Mouse (Mus musculus) T-cell, adult 66 days (primary cell): ENCODE measurements around the gene Uap1l1. TPM values are rescaled to one million over a fixed set of nuclear protein-coding genes. Genes with fewer than 3 reads are reported as not detected.

ENCODE experiments used
- total RNA-seq, 2 experiments: library from RNA; stranded (reverse); gene quantifications; 3 replicates in 1 of 2; 4 replicates in 1 of 2; pipeline ENCODE4 v1.2.4; 2023

Uap1l1 gene
- total RNA-seq: 10 to 100 TPM in 1 of 2 experiments, 1 to 10 TPM in 1; 8.9 to 12.4 TPM

DNA sequence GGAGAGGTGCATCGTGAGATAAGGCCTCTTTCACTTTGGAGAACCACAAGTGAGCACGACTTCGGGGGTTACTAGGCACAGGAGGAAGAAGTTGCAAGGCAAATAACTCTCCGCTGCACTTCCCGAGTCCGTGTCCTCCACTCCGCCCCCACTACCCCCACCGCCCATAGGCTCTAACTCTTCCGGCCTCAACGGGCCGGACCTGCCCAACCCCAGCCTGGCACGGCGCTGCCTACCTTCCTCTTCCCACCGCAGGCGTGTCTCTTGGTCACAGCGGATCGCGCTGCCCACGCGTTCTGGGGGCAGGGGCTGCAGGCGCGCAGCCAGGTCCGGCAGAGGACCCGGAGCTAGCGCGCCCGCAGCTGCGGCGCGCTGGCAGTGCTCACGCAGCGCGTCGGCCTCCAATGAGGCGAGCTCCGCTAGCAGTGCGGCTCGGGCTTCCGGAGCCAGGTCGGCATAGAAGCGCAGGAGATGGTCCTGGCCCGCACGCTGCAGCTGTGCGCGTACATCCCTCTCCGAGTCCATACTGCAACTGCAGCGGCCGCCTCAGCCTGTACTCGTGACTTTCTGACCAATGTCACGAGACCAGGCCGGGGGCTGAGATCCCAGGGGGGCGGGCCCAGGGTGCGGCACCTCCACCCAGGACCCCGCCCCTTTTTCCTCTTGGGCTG is at the start of gene Uap1l1:
TSS of gene Uap1l1 (minus strand) at position 592 of the 671 bp plus-strand sequence.

GRCm38 (mm10) chr2:25399051-25399450 is 33.6 kb upstream of the Uap1l1 start, which contains the start of gene Npdc1:
Gene Npdc1, plus strand, starts transcription at chr2:25399351.

GRCm38 (mm10) chr2:25395721-25396596 is 30.5 kb upstream of the Uap1l1 start, which contains the start of gene Entpd2:
Gene Entpd2, plus strand, starts transcription at chr2:25395874.

GRCm38 (mm10) chr2:25371764-25372643 is 6.5 kb upstream of the Uap1l1 start, which contains the start of gene Sapcd2:
Gene Sapcd2, plus strand, starts transcription at chr2:25372321.

DNA sequence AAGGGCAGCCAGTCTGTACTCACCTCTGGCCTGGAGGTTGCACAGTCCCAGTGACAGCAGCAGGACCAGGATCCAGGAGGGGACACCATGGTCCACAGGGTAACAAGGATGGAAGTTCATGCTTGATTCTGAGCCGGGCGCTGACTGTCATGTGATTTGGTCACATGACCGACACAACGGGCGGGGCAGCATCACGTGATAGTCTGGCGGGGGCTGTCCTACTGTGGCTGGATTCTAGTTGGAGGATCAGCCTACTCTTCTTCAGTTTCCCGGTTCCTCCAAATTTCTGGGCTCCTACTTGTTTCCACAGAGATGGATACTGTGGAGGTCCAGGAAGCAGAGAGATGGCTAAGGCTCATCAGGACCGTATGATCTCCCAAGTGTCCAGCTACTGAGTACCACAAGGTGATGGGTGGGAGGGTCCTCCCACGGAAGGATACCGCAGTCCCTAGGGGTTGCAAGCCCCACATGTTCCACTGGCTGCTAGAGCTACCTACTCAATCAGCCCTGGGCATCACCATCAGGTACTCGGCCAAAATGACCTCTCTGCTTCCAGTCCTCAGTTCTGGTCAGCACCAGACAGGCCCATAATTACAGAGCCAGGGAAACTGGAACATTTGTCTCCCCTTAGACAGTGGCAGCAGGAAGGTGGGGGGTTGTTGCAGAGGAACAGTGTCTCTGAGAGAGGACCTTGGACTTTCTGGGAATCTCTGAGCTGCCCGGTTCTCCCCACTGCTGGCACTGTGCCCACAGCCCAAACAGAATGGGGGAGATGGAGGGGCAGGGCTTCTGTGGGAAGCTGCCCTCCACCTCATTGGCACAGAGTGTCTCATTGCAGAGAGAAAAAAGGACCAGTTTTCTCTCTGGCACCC is 9.0 kb downstream of the Uap1l1 start, which contains the start of gene Dpp7:
TSS of gene Dpp7 (minus strand) at position 152 of the 872 bp plus-strand sequence.

GRCm38 (mm10) chr2:25332286-25333160 is 33.0 kb downstream of the Uap1l1 start, which contains the start of gene Man1b1:
Gene Man1b1, plus strand, starts transcription at chr2:25332338.

DNA sequence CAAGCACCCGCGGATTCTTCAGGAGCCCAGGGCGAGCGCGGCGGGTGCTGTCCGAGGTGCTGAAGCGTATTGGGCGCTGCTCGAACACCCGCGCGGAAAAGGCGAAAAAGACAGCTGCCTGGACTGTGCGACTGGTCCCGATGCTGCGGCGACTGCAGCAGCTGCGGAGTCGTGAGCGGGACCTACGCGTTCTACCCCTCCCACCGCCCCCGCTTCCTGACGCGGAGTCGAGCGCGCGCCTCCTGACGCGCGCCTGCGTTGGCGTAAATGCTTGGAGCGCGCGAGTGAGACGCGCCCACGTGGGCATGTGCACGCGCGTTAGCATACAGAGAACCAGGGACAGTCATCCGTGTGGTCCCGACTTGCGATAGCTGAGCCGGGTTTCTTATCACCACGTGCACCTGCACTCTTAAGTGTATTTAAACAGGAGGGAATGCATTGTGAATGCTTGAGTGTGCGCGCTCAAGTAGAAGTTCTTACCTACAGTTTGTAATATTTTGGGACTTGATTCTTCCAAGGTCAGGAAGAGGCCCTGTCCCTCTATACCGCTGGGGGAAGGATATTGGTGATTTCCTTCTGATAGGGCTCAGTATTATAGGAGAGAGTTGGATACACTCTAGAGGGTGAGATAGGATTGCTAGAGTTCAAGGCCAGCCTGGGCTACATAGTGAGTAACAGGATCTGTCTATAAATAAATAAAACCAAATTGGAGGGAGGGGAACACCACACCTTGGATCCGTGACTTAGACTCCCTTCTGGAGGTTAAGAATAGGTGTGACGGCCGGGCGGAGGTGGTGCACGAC is 46.3 kb downstream of the Uap1l1 start, which contains the start of gene Grin1:
TSS of gene Grin1 (minus strand) at position 217 of the 803 bp plus-strand sequence.

Other genes starting within 250 kb of the Uap1l1 start
- 1 to 10 TPM; 2.8 to 5.0 TPM for gene Nrarp, start 184.9 kb downstream of the Uap1l1 start, total RNA-seq
- 10 to 100 TPM; 35.7 to 39.1 TPM for gene Tor4a, start 168.8 kb downstream of the Uap1l1 start, total RNA-seq
- gene Nelfb, start 154.2 kb downstream of the Uap1l1 start, total RNA-seq: 10 to 100 TPM; 74.8 to 89.9 TPM
- gene Stpg3, start 151.0 kb downstream of the Uap1l1 start, total RNA-seq: under 1 TPM in 1 of 2 experiments, not detected in 1; 0.50 TPM
- not detected for gene Fam166a, start 146.9 kb downstream of the Uap1l1 start, total RNA-seq
- 100 to 1,000 TPM; 122 to 138 TPM for gene Tubb4b, start 141.0 kb downstream of the Uap1l1 start, total RNA-seq
- not detected for gene Slc34a3, start 131.3 kb downstream of the Uap1l1 start, total RNA-seq
- not detected for gene Rnf224, start 128.9 kb downstream of the Uap1l1 start, total RNA-seq
- gene Rnf208, start 123.4 kb downstream of the Uap1l1 start, total RNA-seq: 1 to 10 TPM in 1 of 2 experiments, under 1 TPM in 1; 0.82 to 1.4 TPM
- not detected for gene Cysrt1, start 123.2 kb downstream of the Uap1l1 start, total RNA-seq
- 10 to 100 TPM in 1 of 2 experiments, 1 to 10 TPM in 1; 9.0 to 11.1 TPM for gene AL732309.1, start 118.8 kb downstream of the Uap1l1 start, total RNA-seq
- gene Tmem203, start 110.2 kb downstream of the Uap1l1 start, total RNA-seq: 10 to 100 TPM; 16.7 to 17.9 TPM
- 10 to 100 TPM; 15.9 to 22.1 TPM for gene Tprn, start 103.1 kb downstream of the Uap1l1 start, total RNA-seq
- 10 to 100 TPM; 43.8 to 45.5 TPM for gene Ssna1, start 93.2 kb downstream of the Uap1l1 start, total RNA-seq
- 100 to 1,000 TPM; 108 to 110 TPM for gene Anapc2, start 93.2 kb downstream of the Uap1l1 start, total RNA-seq
- gene Tmem210, start 77.5 kb downstream of the Uap1l1 start, total RNA-seq: not detected
- gene Lrrc26, start 75.8 kb downstream of the Uap1l1 start, total RNA-seq: not detected
- gene Grin1, start 46.5 kb downstream of the Uap1l1 start, total RNA-seq: not detected
- gene Man1b1, start 33.3 kb downstream of the Uap1l1 start, total RNA-seq: 10 to 100 TPM; 46.4 to 46.6 TPM
- 10 to 100 TPM; 10.7 to 22.7 TPM for gene Dpp7, start 9.3 kb downstream of the Uap1l1 start, total RNA-seq
- 1 to 10 TPM in 1 of 2 experiments, under 1 TPM in 1; 0.39 to 2.7 TPM for gene Sapcd2, start 6.6 kb upstream of the Uap1l1 start, total RNA-seq
- not detected for gene Entpd2, start 30.2 kb upstream of the Uap1l1 start, total RNA-seq
- gene Npdc1, start 33.7 kb upstream of the Uap1l1 start, total RNA-seq: 1 to 10 TPM; 3.3 to 3.8 TPM
- gene Fut7, start 57.6 kb upstream of the Uap1l1 start, total RNA-seq: under 1 TPM; 0.39 to 0.73 TPM
- 10 to 100 TPM; 82.9 to 83.2 TPM for gene Abca2, start 63.0 kb upstream of the Uap1l1 start, total RNA-seq
- gene Clic3, start 91.2 kb upstream of the Uap1l1 start, total RNA-seq: 1 to 10 TPM in 1 of 2 experiments, not detected in 1; 1.4 TPM
- gene Paxx, start 95.4 kb upstream of the Uap1l1 start, total RNA-seq: 10 to 100 TPM; 71.5 to 79.3 TPM
- not detected for gene Ptgds, start 104.4 kb upstream of the Uap1l1 start, total RNA-seq
- gene Lcn12, start 128.2 kb upstream of the Uap1l1 start, total RNA-seq: not detected
- 10 to 100 TPM; 51.3 to 54.9 TPM for gene Fbxw5, start 135.1 kb upstream of the Uap1l1 start, total RNA-seq
- 1 to 10 TPM; 1.0 to 1.3 TPM for gene C8g, start 136.0 kb upstream of the Uap1l1 start, total RNA-seq
- 10 to 100 TPM; 45.3 to 55.1 TPM for gene Traf2, start 181.3 kb upstream of the Uap1l1 start, total RNA-seq
- gene Edf1, start 192.2 kb upstream of the Uap1l1 start, total RNA-seq: 100 to 1,000 TPM; 121 to 134 TPM
- 1 to 10 TPM; 2.2 to 4.3 TPM for gene Mamdc4, start 209.2 kb upstream of the Uap1l1 start, total RNA-seq
- gene Phpt1, start 209.5 kb upstream of the Uap1l1 start, total RNA-seq: 10 to 100 TPM; 22.0 to 26.5 TPM
- 1 to 10 TPM in 1 of 2 experiments, under 1 TPM in 1; 0.76 to 2.1 TPM for gene Ajm1, start 216.1 kb upstream of the Uap1l1 start, total RNA-seq
- gene Rabl6, start 242.8 kb upstream of the Uap1l1 start, total RNA-seq: 100 to 1,000 TPM; 121 to 124 TPM